Mouse (Mus musculus) telencephalon, adult 2 months (tissue): ENCODE measurements around the gene Plg.

Experiments
- DNase-seq: peaks from one replicate; pipeline ENCODE4 v3.0.0-alpha.2; 2011; ENCODE audit warnings: low read depth, low spot score

The Plg gene

DNA sequence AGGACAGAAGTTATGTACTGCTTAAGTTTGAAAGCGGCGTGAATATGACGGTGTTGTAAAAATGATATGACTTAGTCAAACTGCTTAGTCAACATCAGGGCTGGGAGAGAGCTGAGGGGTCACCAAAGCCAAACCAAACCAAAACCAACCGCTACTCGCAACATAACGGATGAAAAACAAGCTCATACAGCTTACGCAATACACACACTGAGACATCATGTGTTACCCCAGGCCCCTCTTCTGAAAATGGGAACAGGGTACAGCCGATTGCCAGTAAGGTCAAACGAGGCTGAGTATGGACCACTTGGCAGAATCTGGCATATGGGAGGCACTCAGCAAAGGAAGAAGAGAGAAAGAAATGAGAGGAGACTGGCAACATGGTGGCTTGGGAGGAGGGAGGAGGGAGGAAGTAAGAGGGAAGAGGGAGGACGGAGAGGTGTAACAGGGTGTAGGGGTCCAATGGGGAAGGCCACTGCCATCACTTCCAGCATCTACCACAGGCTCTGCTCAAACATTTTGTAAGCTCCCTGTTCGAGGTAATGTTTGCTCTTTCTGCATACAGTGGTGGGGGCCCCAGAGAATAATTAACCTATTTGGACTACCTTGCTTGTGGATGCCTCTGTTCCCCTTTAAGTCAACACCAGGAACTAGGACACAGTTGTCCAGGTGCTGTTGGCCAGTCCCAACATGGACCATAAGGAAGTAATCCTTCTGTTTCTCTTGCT lies at the start of gene Plg:
Gene Plg, plus strand, starts transcription at position 628 of the 725 bp plus-strand sequence.
- DNase-seq: no peak

DNA sequence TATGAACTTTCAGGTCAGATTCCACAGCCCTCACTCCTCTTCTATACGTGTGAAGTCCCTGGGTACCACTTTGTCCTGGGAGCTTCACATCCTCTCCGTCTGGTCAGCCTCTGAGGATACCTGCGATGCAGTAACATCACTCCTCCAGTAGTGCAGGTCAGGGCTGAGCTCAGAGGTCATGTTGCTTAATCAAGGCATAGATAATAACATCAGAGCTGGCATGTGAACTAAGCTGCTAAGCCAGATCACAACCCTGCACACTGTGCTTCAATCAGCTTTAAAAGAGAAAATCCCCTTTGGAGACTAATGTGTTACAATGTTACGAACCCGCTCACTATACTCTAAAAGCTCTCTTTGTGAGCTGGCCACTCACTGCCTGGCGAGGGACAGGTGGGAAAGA lies 43.3 kb upstream of the Plg start:
- no peak for DNase-seq

GRCm38 (mm10) chr17:12336073-12336868 lies 42.1 kb upstream of the Plg start:
- DNase-seq: no peak

DNA sequence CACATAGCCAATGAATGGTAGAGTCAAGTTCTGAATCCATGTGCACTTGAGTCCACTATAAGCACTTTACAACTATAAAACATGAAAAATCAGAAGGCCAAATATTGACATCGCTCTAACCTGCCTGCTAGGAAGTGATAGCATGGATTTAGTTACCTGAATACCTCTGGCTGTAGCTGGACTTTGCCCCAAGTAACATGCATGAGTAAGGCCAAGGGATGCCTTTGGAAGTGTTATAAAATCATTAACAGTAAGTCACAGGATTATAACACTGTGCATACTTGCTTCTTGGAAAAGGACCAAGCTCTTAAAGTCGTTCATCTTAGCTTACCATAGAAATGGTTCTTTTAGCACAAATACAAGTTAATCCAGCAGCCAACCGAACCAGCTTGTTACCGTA lies 41.3 kb upstream of the Plg start:
- DNase-seq: no peak

- DNase-seq: no peak
Observed at GRCm38 (mm10) chr17:12343702-12344376, 34.6 kb upstream of the Plg start.

- no peak for DNase-seq
Observed at GRCm38 (mm10) chr17:12347462-12347861, 30.9 kb upstream of the Plg start.

DNA sequence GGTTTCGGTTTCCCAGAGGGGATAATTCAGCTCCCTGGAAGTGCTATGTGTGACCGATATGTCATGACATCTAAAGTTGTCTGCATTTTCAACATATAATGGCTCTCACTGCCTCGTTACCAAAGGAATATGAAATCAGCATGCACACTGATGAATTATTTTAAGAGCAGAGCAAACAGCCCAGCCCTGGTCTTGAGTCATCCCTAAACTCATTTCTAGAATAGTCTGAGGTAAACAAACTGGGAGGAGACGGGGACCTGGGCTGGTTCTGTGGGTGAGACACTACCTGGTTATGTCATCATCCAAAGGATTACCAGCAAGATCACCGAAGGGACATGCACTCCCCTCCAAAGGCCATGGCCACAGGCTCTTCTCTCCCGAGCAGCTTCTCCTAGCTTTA lies 26.8 kb upstream of the Plg start:
- DNase-seq: no peak

GRCm38 (mm10) chr17:12352781-12353180 lies 25.6 kb upstream of the Plg start:
- DNase-seq: no peak

DNA sequence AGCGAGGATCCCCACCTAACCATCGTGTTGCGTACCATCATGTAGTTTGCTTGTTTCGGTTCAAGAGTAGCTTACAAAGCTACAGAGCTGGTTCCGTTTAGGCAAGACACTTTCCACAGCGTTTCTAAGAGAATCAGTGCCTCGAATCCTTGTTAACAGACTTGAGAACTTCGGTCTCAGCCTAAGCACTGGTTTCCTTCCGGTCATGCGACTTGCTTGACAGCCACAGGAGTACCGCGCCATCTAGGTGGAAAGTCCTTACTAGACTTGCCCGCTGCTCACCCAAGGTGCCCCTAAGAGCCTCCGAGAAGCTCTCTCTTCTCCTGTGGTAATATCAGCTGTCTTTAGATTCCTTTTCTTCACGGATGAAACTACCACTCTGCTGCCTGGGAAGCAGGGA lies 18.5 kb upstream of the Plg start:
- DNase-seq: no peak

- DNase-seq: no peak
Observed at GRCm38 (mm10) chr17:12363601-12364425, 14.6 kb upstream of the Plg start.

DNA sequence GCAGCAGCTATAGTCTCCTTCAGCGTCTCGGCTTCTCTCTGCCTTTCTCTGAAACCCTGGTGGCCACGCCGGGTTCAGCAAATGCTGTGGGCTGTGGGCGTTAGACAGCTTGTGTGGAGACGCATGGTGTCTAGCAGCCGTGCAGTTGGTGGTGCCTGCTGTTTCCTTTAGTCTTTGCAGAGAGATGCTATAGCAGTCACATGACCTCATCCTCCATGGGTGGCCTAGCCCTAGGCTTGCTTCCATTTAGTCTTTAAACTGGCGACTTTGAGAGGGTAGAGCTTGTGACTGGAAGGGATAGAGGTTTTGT lies 14.0 kb upstream of the Plg start:
- DNase-seq: no peak

DNA sequence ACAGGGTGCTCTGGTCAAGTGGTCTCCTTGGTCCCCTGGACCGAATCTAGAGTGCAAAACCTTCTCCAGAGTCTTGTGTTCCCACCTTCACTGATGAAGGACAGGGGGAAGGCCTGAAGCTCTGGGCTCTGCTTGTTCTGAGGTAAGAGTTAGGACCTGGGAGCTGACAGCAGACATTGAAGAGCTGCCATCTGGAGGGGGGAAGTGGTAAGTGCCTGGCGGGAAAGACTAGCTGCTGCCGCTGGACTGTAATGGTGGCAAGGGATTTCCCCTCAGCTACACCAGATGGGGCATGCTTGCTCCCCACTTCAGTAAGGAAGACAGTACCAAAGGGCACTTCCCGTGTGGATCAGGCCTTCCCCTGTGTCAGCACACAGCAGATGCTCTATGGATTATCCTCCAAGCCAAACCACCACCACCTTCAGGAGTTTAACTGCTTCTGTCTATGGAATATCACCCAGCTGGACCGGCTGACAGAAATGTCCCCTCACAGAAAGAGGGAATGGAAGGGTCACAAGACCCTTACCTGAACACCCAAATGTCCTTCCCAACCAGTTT lies 11.0 kb upstream of the Plg start:
- DNase-seq: no peak

GRCm38 (mm10) chr17:12369393-12369792 lies 9.0 kb upstream of the Plg start:
- DNase-seq: no peak

- no peak for DNase-seq
Observed at GRCm38 (mm10) chr17:12370289-12370688, 8.1 kb upstream of the Plg start.

DNA sequence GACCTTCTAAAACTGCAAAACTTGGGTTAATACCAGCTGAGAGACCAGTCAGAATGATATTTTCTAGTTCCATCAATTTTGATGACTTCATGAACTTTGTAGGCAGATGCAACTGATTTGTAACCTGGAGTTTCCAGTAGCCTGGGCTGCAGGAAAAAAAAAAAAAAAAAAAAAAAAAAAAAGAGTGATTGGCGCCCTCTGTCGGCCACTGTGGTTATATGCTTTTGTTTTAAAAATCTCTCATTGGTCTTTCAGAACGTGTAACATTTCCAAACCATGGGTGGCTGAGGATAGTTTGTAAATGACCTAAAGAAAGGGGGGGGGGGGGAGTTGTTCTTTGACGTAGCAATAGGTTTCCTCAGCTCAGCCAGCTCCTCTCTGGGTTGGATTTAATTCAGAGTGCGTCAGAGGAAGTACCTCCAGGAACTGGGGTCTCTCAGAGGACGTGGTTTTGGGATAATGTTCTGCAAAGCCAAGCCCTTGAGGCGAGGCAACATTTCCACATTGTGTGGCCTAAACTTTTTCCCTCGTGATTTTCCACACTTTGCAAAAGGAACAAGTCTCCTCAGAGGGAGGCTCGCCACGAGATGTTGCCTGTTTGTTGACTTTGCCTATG lies 7.0 kb upstream of the Plg start:
- no peak for DNase-seq

DNA sequence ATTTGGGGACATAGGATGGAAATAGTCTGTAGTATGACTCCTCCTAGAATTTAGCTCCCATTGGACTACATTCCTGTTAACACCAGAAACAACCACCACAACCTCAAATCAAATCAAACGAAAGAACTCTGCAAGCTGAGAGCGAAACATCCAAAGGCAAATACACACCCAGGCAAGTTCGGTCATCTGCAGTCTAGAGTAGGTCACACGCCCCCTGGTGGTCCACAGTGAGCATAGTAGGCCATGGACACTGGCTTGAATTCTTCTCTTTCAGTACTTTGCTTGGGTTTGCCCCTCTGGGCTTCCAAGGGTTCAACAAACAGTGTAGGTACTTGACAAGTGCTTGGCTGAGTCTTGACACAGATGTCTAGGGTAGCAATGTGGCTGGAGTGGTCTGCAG lies 6.4 kb upstream of the Plg start:
- DNase-seq: no peak

GRCm38 (mm10) chr17:12373601-12374144 lies 4.7 kb upstream of the Plg start:
- DNase-seq: no peak

- DNase-seq: no peak
Observed at GRCm38 (mm10) chr17:12380287-12380686, 1.9 kb downstream of the Plg start.

GRCm38 (mm10) chr17:12381579-12381978 lies 3.2 kb downstream of the Plg start:
- no peak for DNase-seq

GRCm38 (mm10) chr17:12382531-12382930 lies 4.1 kb downstream of the Plg start:
- no peak for DNase-seq
